Mouse (Mus musculus) hindbrain, embryonic 13.5 days (tissue): ENCODE data around the gene Chn1. TPM values are rescaled to one million over a fixed set of nuclear protein-coding genes. Genes with fewer than 3 reads are reported as not detected.

Experiments used
- ATAC-seq: fragments of 200-750 bp; cut with Nextera tagmentation; 2 replicates; pipeline ENCODE4 v1.8.0; 2017; ENCODE audit warnings: moderate TSS enrichment; ENCODE audit not compliant: low FRiP score
- H3K27ac ChIP-seq: fragments of 300-500 bp; sonication (generic); 2 replicates; pipeline ENCODE4 v1.5.1; 2015; ENCODE audit warnings: inconsistent platforms, mild to moderate bottlenecking, moderate library complexity
- H3K27me3 ChIP-seq: fragments of 300-500 bp; sonication (generic); 2 replicates; pipeline ENCODE4 v1.6.1; 2015; ENCODE audit warnings: mild to moderate bottlenecking, inconsistent platforms
- H3K36me3 ChIP-seq: fragments of 300-500 bp; sonication (generic); 2 replicates; pipeline ENCODE4 v1.6.1; 2015; ENCODE audit warnings: mild to moderate bottlenecking, inconsistent platforms
- H3K4me1 ChIP-seq: fragments of 300-500 bp; sonication (generic); replicated peaks from 2 replicates; pipeline ENCODE4 v1.6.1; 2015; ENCODE audit warnings: inconsistent platforms
- H3K4me2 ChIP-seq: fragments of 300-500 bp; sonication (generic); 2 replicates; pipeline ENCODE4 v1.6.1; 2015; ENCODE audit warnings: inconsistent platforms, mild to moderate bottlenecking, moderate library complexity
- H3K4me3 ChIP-seq: fragments of 300-500 bp; sonication (generic); 2 replicates; pipeline ENCODE4 v1.5.1; 2015; ENCODE audit warnings: mild to moderate bottlenecking, inconsistent platforms
- H3K9ac ChIP-seq: fragments of 300-500 bp; sonication (generic); 2 replicates; pipeline ENCODE4 v1.6.1; 2015; ENCODE audit warnings: mild to moderate bottlenecking, inconsistent platforms
- H3K9me3 ChIP-seq: fragments of 300-500 bp; sonication (generic); 2 replicates; pipeline ENCODE4 v1.6.1; 2016; ENCODE audit warnings: inconsistent platforms
- WGBS: fragments of 180-500 bp; shearing (Covaris S2); methylation state at CpG from one replicate; pipeline ENCODE4 v1.1.7; 2015; 5-methylcytosine and 5-hydroxymethylcytosine counted together
- polyA plus RNA-seq: library from polyadenylated mRNA; unstranded; fragments of >200 nt; fragmentation: Nextera tagmentation; extraction: Ambion mirVana; gene quantifications from 2 replicates; pipeline ENCODE4 v1.2.1, GENCODE M21; 2015

The Chn1 gene
- polyA plus RNA-seq, 1 experiment from 2014 or later = 110 TPM

DNA sequence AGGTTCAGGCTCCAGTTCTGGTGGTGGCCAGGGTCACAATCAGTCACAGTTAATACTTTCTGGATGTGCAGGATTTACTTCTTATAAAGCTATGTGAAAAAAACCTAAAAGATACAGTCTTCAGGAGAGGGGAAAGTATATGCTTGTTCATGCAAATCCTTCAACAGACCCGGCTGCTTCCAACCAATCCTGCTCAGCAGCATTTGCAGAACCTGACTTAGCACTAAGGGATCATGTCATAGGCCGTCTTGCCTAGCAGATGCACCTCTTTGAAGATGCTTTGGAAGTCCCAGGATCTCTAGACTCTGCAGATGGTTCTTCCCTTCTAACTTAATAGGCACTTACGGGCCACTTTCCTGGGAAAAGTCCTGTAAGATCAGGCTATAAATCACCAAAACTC lies 117.2 kb downstream of the Chn1 start:
- Histone ChIP-seq H3K27me3 (no peaks in the 10 kb centered on the region), H3K4me2 (no peak overlapping the region), H3K36me3 (no peaks in the 10 kb centered on the region), H3K4me1 (peaks cover 38% of the 10 kb centered on the region), H3K9ac (no peak overlapping the region), H3K4me3 (no peak overlapping the region), H3K27ac (no peak overlapping the region), H3K9me3 (no peaks in the 10 kb centered on the region)
- WGBS = 91% methylated on average over 3 of the region's 3 CpGs
- no peak for ATAC-seq

DNA sequence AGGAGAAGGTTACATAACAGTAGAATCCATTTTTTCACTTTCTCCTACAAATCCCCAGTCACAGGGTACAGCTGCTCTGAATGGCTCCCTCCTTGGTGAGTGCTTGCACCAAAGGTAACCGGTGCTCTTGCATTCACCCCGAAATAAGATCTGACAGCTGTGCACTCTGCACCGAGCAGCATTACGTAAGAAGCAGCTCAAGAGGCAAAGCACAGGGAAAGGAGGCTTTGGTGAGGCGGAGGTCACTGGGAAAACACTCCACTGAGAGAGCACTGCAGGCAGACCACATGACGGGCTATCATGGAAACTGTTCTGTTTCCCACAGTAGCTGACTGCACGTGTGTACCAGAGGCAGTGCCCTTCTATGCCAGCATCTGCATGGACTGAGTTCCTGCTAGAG lies 118.0 kb downstream of the Chn1 start:
- no peak overlapping the region for H3K4me3 ChIP-seq
- no peaks in the 10 kb centered on the region for H3K36me3 ChIP-seq
- H3K4me1 ChIP-seq = peaks cover 38% of the 10 kb centered on the region
- no peak for ATAC-seq
- H3K27me3 ChIP-seq = no peaks in the 10 kb centered on the region
- H3K9ac ChIP-seq = no peak overlapping the region
- 0 out of 2 replicates have a peak overlapping the region, but pooled peaks have one; percentile 20 for H3K27ac ChIP-seq
- 59% methylated on average over 7 of the region's 7 CpGs for WGBS
- no peak overlapping the region for H3K4me2 ChIP-seq
- no peaks in the 10 kb centered on the region for H3K9me3 ChIP-seq

DNA sequence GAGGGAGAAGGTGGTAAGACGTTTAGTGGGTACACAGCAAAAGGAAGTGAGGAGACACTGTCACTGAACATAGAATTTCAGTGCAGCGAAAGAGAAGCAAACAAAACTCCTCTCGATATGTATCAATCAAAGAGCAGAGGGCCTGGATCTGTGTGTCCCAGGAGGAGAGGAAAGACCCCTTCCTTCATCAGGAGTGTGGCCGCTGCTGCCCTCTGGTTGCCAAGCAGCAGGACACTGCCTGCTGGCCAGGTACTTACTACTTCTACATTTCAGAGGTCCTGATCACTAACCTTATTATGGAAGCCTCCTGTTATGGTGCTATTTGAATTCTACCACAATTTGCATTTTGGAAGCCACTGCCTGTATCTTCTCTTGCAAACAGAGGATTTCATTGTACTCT lies 119.5 kb downstream of the Chn1 start:
- Histone ChIP-seq H3K27ac (no peak overlapping the region), H3K4me3 (no peak overlapping the region), H3K9me3 (no peaks in the 10 kb centered on the region), H3K27me3 (no peaks in the 10 kb centered on the region), H3K9ac (no peak overlapping the region), H3K4me2 (no peak overlapping the region), H3K4me1 (peaks cover 32% of the 10 kb centered on the region), H3K36me3 (no peaks in the 10 kb centered on the region)
- ATAC-seq = no peak
- WGBS = 82% methylated on average over 4 of the region's 4 CpGs

DNA sequence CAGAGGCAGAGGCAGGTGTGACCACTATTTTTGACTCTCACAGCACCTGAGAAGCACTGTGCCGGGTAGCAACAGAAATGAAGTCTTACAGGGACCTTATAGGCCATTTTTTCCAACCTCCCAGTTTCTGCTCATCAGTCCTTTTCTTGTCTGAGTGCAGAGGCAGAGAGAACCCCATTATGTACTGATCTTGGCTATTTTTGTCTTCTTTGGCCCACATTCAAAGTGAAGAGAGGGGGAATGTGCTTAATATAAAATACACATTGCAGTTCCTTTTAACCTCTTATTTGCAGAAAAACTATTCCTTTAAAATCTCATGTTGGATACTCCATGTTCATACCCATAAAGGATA lies 120.3 kb downstream of the Chn1 start:
- no peak overlapping the region for H3K9ac ChIP-seq
- 79% methylated on average over 1 of the region's 1 CpGs for WGBS
- no peak for ATAC-seq
- H3K4me3 ChIP-seq = no peak overlapping the region
- no peaks in the 10 kb centered on the region for H3K27me3 ChIP-seq
- no peaks in the 10 kb centered on the region for H3K36me3 ChIP-seq
- no peak overlapping the region for H3K4me2 ChIP-seq
- no peak overlapping the region for H3K27ac ChIP-seq
- peaks cover 24% of the 10 kb centered on the region for H3K4me1 ChIP-seq
- no peaks in the 10 kb centered on the region for H3K9me3 ChIP-seq

DNA sequence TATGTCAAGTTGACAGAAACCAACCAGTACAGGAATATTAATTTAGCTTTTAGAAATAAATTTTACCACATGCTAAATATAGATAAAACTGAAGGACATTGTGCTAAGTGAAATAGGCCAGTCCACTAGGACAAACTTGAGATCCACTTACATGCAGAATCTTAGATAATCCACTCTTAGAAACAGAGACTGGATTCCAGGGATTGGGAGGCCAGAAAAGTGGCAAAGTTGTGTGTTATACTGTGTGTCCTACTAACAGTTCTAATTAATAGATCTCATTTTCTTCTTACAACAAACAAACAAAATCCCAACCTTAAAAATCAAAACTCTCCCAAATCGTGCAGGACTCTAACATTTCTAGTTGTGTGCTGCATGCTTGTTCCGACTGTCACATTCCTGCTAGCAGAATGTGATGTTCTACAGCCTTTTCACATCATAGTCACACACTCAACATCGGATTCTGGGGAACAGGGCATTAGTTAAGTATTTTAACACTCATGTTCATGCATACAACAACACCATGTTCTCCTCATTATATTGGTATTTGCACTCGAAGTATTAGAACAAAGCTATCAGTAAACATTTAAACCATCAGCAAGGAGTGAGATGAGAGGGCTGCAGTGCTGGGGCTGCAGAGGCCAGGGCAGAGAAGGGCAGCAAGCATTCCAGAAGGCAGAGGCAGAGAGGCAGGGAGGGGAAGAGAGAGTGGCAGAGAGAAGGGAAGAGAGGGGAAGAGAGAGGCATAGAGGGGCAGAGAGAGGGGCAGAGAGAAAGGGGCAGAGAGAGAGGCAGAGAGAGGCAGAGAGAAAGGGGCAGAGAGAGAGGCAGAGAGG lies 120.9 kb downstream of the Chn1 start:
- Histone ChIP-seq H3K9me3 (no peaks in the 10 kb centered on the region), H3K27ac (no peak overlapping the region), H3K4me2 (no peak overlapping the region), H3K4me3 (no peak overlapping the region), H3K27me3 (no peaks in the 10 kb centered on the region), H3K9ac (no peak overlapping the region), H3K36me3 (no peaks in the 10 kb centered on the region), H3K4me1 (peaks cover 18% of the 10 kb centered on the region)
- 93% methylated on average over 4 of the region's 4 CpGs for WGBS
- ATAC-seq = no peak

DNA sequence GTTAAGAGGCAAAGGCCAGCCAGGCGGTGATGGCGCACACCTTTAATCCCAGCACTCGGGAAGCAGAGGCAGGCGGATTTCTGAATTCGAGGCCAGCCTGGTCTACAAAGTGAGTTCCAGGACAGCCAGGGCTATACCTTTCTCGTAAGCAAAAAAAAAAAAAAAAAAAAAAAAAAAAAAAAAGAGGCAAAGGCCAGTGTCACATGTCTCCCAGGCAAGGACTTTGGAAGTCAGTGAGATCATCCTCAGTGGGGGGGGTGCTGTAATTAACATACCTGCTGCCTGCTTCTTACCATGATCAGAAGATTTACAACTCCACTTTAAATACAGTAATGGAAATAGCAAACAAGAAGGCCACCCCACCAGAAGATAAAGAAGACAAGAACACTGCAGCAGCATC lies 137.5 kb downstream of the Chn1 start:
- ATAC-seq = no peak
- Histone ChIP-seq H3K4me3 (no peak overlapping the region), H3K36me3 (no peaks in the 10 kb centered on the region; the same call in 1 of the 2 replicates), H3K27ac (no peak overlapping the region), H3K4me2 (no peak overlapping the region), H3K9ac (no peak overlapping the region), H3K4me1 (no peaks in the 10 kb centered on the region), H3K27me3 (no peaks in the 10 kb centered on the region), H3K9me3 (no peaks in the 10 kb centered on the region)
- WGBS = 96% methylated on average over 6 of the region's 6 CpGs

DNA sequence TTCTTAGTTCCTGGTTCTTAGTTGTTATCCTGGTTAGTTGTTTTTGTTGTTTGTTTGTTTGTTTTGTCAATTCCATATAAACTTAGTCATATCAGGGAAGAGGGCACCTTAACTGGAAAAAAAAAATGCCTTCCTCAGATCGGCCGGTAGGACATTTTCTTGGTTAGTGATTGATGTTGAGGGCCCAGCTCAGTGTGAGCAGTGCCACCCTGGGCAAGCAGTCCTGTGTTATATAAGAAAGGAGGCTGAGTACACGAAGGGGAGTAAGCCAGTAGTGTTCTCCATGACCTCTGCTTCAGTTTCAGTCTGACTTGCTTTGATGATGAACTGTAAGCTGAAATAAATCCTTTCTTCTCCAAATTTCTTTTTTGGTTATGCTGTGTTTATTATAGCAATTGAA lies 138.8 kb downstream of the Chn1 start:
- Histone ChIP-seq H3K27ac (no peak overlapping the region), H3K4me3 (no peak overlapping the region), H3K36me3 (peaks cover 6% of the 10 kb centered on the region), H3K9ac (no peak overlapping the region), H3K4me1 (no peaks in the 10 kb centered on the region), H3K27me3 (no peaks in the 10 kb centered on the region), H3K9me3 (no peaks in the 10 kb centered on the region), H3K4me2 (no peak overlapping the region)
- 82% methylated on average over 3 of the region's 3 CpGs for WGBS
- no peak for ATAC-seq

DNA sequence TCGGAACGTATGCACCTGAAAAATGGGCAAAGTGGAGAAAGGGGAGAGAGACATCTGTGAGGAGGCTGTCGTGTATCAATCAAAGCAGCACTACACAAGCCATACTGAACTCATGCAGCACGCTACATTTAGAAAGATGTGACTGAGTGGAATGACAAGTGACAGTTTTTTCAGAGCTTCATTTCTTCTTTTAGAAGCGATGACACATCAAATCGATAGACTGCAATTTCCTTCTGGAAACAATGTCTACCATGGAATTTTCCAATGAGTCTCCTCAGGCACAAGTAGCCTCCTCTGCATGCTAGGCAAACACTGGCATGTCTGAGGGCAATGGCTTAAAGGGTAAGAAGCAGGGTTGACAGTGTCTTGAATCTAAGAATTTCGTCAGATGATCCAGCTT lies 143.3 kb downstream of the Chn1 start:
- Histone ChIP-seq H3K4me2 (no peak overlapping the region), H3K4me1 (no peaks in the 10 kb centered on the region), H3K27me3 (no peaks in the 10 kb centered on the region), H3K9ac (no peak overlapping the region), H3K36me3 (peaks cover 12% of the 10 kb centered on the region), H3K27ac (no peak overlapping the region), H3K4me3 (no peak overlapping the region), H3K9me3 (no peaks in the 10 kb centered on the region)
- whole genome bisulfite sequencing = 91% methylated on average over 7 of the region's 7 CpGs
- no peak for ATAC-seq

DNA sequence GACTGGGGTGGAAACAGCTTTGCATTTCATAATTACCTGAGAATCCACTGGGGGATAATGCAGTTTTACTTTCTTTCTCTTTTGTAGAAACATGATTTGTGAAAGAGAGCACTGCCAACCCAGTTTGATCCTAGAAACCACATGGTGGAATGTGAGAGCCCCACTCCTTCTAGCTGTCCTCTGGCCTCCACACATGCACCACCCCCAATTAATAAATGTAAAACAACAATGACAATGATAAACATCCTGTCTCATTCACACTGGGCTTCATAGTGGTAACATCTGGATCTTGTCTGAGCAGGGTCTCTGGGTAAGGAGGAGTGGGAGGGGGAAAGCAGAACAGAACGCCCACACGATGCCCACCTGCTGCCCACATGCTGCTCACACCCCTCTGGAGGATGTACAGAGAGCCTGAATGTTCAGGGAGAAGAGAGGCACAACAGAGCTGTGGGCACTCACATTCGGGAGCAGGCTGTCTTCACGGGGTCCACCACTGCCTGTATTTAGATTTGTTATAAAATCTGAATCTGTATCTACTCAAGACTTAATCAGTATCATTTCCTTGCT lies 156.6 kb downstream of the Chn1 start:
- peaks cover 54% of the 10 kb centered on the region for H3K36me3 ChIP-seq

DNA sequence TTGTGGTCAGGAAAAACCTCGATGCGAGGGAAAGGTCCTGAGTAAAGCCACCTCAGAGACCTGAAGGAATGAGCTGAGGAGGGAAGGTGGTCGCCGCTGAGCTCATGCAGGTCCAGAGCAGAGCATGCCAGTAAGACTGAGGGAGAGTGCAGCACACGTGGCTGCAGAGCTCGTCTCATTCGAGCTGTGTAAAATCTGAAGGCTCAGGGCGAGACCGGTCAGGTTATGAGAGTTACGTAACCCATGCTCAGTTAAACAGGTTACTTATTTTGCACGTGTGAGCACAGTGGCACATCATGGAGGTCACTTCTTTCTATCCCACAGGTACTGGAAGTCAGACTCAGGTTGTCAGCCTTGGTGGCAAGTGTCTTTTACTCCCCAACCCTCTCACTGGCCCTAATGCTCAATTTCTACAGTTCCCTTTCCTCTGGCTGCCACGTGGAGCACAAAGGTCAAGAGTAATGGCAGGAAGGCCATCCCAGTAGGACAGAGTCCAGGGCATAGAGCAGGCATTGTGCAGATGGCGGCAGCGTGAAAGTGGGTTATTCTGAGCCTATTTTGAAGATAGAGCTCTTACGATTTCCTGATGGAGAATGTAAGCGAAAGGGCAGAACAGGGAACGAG lies 158.6 kb downstream of the Chn1 start:
- ATAC-seq = no peak
- no peaks in the 10 kb centered on the region for H3K9me3 ChIP-seq
- peak overlapping the region; percentile 18; the same call in 1 of the 2 replicates for H3K27ac ChIP-seq
- H3K36me3 ChIP-seq = peaks cover 52% of the 10 kb centered on the region
- H3K4me1 ChIP-seq = 0 out of 2 replicates have a peak, but pooled peaks cover 4% of the 10 kb centered on the region
- 87% methylated on average over 17 of the region's 17 CpGs for WGBS
- no peak overlapping the region for H3K4me3 ChIP-seq
- no peak overlapping the region for H3K4me2 ChIP-seq
- H3K9ac ChIP-seq = no peak overlapping the region
- no peaks in the 10 kb centered on the region for H3K27me3 ChIP-seq

More for the DNA sequence above, 156.6 kb downstream of the Chn1 start:
- H3K4me3 ChIP-seq = no peak overlapping the region
- no peak overlapping the region for H3K9ac ChIP-seq
- no peak overlapping the region for H3K4me2 ChIP-seq
- 61% methylated on average over 4 of the region's 4 CpGs for WGBS
- H3K4me1 ChIP-seq = 0 out of 2 replicates have a peak, but pooled peaks cover 4% of the 10 kb centered on the region
- no peak overlapping the region for H3K27ac ChIP-seq
- no peak; the same call in 1 of the 2 replicates for ATAC-seq
- no peaks in the 10 kb centered on the region for H3K9me3 ChIP-seq
- no peaks in the 10 kb centered on the region for H3K27me3 ChIP-seq

DNA sequence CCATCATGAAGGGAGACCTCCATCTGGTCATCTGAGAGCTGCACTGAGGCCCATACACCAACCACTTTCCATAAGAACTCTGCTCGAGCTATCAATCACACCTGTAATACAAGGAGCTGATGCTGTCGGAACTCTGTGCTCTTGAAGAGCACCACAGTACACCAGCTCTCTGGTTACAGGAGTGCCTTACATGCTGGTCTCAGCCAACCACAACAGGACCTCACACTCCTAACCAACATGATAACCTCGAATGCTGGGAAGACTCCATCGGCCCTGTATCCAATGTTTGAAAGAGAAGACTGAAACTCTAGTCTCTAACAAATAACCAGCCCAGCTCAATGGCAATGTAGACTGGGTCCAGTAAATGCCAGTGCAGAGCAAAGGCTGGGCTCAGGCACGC lies 159.7 kb downstream of the Chn1 start:
- WGBS = 93% methylated on average over 5 of the region's 5 CpGs
- no peaks in the 10 kb centered on the region for H3K9me3 ChIP-seq

DNA sequence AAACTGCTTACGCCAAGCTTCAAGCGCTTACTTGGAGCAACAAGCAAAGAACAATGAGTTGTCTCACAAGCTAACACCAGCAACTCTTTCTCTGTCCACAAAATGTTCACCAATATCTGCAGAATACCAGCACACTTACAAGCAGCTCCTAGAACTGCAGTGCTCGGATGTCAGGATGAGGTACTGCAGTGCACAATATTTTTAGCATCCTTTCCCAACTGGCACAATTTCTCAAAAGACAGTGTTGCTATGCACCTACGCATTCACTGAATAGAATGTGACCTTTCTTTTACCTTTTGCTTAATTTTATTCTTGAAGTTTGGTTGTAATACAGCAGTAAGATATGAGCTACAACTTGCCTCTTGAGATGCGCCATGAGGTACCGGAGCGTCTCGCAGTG lies 160.8 kb downstream of the Chn1 start:
- ATAC-seq = no peak
- Histone ChIP-seq H3K27me3 (no peaks in the 10 kb centered on the region), H3K9ac (no peak overlapping the region), H3K4me1 (0 out of 2 replicates have a peak, but pooled peaks cover 4% of the 10 kb centered on the region), H3K9me3 (no peaks in the 10 kb centered on the region), H3K27ac (no peak overlapping the region), H3K4me2 (no peak overlapping the region), H3K4me3 (no peak overlapping the region), H3K36me3 (peaks cover 70% of the 10 kb centered on the region)
- 96% methylated on average over 8 of the region's 8 CpGs for WGBS

More for the DNA sequence above, 159.7 kb downstream of the Chn1 start:
- no peak overlapping the region for H3K4me3 ChIP-seq
- H3K9ac ChIP-seq = no peak overlapping the region
- ATAC-seq = no peak
- no peak overlapping the region for H3K4me2 ChIP-seq
- H3K4me1 ChIP-seq = 0 out of 2 replicates have a peak, but pooled peaks cover 4% of the 10 kb centered on the region
- no peak overlapping the region for H3K27ac ChIP-seq
- H3K27me3 ChIP-seq = no peaks in the 10 kb centered on the region
- peaks cover 61% of the 10 kb centered on the region for H3K36me3 ChIP-seq
